12 mouse cellular contexts compared by ENCODE assay signal in the genomic region with DNA sequence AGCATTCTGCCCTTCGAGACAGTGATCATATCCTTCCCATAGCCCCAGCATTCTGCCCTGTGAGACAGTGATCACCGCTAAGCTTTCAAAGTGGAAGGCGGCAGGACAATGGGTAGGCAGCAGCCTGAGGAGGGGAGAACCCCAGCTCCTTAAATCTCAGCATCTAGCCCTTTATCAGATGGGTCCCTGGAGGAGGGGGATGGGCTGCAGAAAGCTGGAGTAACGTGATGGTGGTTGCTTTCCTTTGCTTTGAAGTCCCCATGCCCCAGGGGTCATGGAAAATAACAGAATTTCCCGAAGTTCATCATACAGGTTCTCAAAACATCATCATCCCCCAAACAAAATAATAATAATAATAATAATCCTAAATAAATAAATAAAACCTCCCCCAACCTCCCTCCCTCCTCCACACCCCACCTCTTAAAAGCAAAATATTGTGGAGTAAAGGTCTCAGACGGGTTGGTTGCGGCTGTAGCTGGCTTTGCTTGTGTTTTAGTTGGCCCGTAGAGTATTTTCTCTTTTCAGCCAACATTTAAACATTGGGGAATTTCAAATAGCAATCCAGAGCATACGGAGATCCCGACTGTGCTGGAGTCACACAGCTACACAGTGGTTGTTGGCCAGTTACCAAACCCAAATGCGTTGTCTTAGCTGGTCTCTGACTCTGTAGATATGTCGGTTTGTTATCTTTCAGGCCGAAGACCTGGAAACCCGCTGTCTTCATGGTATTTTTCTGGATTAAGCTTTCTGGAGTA.
DNase-seq lines count a peak whose midpoint lies in the region; ATAC-seq and TF ChIP-seq lines count a peak whose summit lies in the region.
"Had no signal": no experiment of that assay in that cellular context is flagged by ENCODE, and none has a peak within 500 bp of the region (broad histone marks: within the 10 kb centered on the region; RNA-seq: fewer than 3 reads in every experiment).

No protein-coding gene starts in this region.

- H3K27ac ChIP-seq in stomach, embryonic 14.5 days (ENCODE audit: low read length): no peak overlapping the region
- H3K27ac ChIP-seq in stomach, postnatal 0 days (replicated peaks): no peak overlapping the region
- H3K27ac ChIP-seq: midbrain, embryonic 15.5 days; neural tube, embryonic 15.5 days had no signal

- H3K36me3 ChIP-seq in stomach, embryonic 14.5 days (ENCODE audit: control insufficient read depth, insufficient read depth, low read length): no peaks in the 10 kb centered on the region
- no peaks in the 10 kb centered on the region for H3K36me3 ChIP-seq in stomach, postnatal 0 days (ENCODE audit: control insufficient read depth, insufficient read depth, low read length)
- H3K36me3 ChIP-seq: midbrain, embryonic 15.5 days; neural tube, embryonic 15.5 days had no signal

- peak; percentile 27 to 41 for DNase-seq in cerebellum, postnatal 10 days
- DNase-seq in cerebellum, adult 18-20 months: no peak
- DNase-seq in stomach, postnatal 0 days (ENCODE audit: low spot score): no peak
- DNase-seq in kidney, postnatal 10 days: peak; percentile 75
- no peak for DNase-seq in embryo, embryonic 10.5 days (ENCODE audit: low spot score)
- DNase-seq in left cerebral cortex, adult 11 months (ENCODE audit: low spot score): no peak
- DNase-seq: spleen, adult 18-20 months had no signal

- no peak overlapping the region for H3K4me2 ChIP-seq in stomach, embryonic 14.5 days (replicated peaks; ENCODE audit: low read depth, low read length)
- no peak overlapping the region for H3K4me2 ChIP-seq in stomach, postnatal 0 days (replicated peaks; ENCODE audit: low read depth)
- H3K4me2 ChIP-seq: liver, embryonic 11.5 days; midbrain, embryonic 15.5 days; neural tube, embryonic 15.5 days had no signal

- ATAC-seq in stomach, embryonic 14.5 days (ENCODE audit: insufficient number of reproducible peaks, insufficient read depth, low FRiP score, low read depth): peak; percentile 46; the same call in 1 of the 2 replicates
- no peak for ATAC-seq in stomach, postnatal 0 days (ENCODE audit: low FRiP score, low TSS enrichment)
- no peak for ATAC-seq in activated CD4-positive, CD25-positive, alpha-beta regulatory T cell, adult 4 months
- ATAC-seq: midbrain, embryonic 15.5 days had no signal

- no peak overlapping the region for H3K4me3 ChIP-seq in stomach, embryonic 14.5 days (ENCODE audit: low read depth, low read length)
- H3K4me3 ChIP-seq in stomach, postnatal 0 days (ENCODE audit: low read depth, low read length): no peak overlapping the region
- H3K4me3 ChIP-seq: midbrain, embryonic 15.5 days; neural tube, embryonic 15.5 days had no signal

- no peak for TF ChIP-seq CTCF in stomach, postnatal 0 days (IDR thresholded peaks at IDR 0.05; ENCODE audit: low read depth)

- H3K9me3 ChIP-seq in stomach, embryonic 14.5 days (ENCODE audit: control insufficient read depth, low read depth, low read length): no peaks in the 10 kb centered on the region
- no peaks in the 10 kb centered on the region for H3K9me3 ChIP-seq in stomach, postnatal 0 days (ENCODE audit: control insufficient read depth, low read length)
- H3K9me3 ChIP-seq: midbrain, embryonic 15.5 days; neural tube, embryonic 15.5 days had no signal

- H3K9ac ChIP-seq in stomach, embryonic 14.5 days (replicated peaks; ENCODE audit: low read depth, low read length): no peak overlapping the region
- H3K9ac ChIP-seq in stomach, postnatal 0 days (ENCODE audit: low read length): no peak overlapping the region
- H3K9ac ChIP-seq: midbrain, embryonic 15.5 days; neural tube, embryonic 15.5 days had no signal

- no peaks in the 10 kb centered on the region for H3K27me3 ChIP-seq in stomach, embryonic 14.5 days (ENCODE audit: control insufficient read depth, insufficient read depth, low read length)
- H3K27me3 ChIP-seq in stomach, postnatal 0 days (ENCODE audit: control insufficient read depth, insufficient read depth, low read length): no peaks in the 10 kb centered on the region
- H3K27me3 ChIP-seq: midbrain, embryonic 15.5 days; neural tube, embryonic 15.5 days had no signal

- WGBS in stomach, embryonic 14.5 days: 61% methylated on average over 14 of the region's 14 CpGs
- WGBS in stomach, postnatal 0 days: 51% methylated on average over 14 of the region's 14 CpGs

- no peaks in the 10 kb centered on the region for H3K4me1 ChIP-seq in stomach, embryonic 14.5 days (ENCODE audit: control insufficient read depth, insufficient read depth, low read length)
- no peaks in the 10 kb centered on the region for H3K4me1 ChIP-seq in stomach, postnatal 0 days (replicated peaks; ENCODE audit: control insufficient read depth, insufficient read depth)
- H3K4me1 ChIP-seq: midbrain, embryonic 15.5 days; neural tube, embryonic 15.5 days had no signal

- TF ChIP-seq EP300 in stomach, postnatal 0 days (optimal IDR thresholded peaks at IDR 0.05): no peak

Comparison
In these comparisons a context has a peak if more than half of its experiments do, and no peak if none do; other contexts are left out.
1. DNase-seq: peak in cerebellum, postnatal 10 days (2 of 2) and kidney, postnatal 10 days (single experiment); none in cerebellum, adult 18-20 months (0 of 2), stomach, postnatal 0 days (single experiment), embryo, embryonic 10.5 days (single experiment) and left cerebral cortex, adult 11 months (single experiment).